ENCODE assay signal across 21 mouse cellular contexts in genomic region chr5:146598215-146599119, GRCm38 (mm10). TPM values are rescaled to one million over a fixed set of nuclear protein-coding genes. Genes with fewer than 3 reads are reported as not detected.
A peak's percentile ranks its signal among the peaks of the same experiment; 100 is the strongest.
DNase-seq lines count a peak whose midpoint lies in the region; ATAC-seq and TF ChIP-seq lines count a peak whose summit lies in the region.
"Had no signal": no experiment of that assay in that cellular context is flagged by ENCODE, and none has a peak within 500 bp of the region (broad histone marks: within the 10 kb centered on the region; RNA-seq: fewer than 3 reads in every experiment).

No protein-coding gene starts in this region.

- DNase-seq in hindbrain, postnatal 0 days (ENCODE audit: low spot score) = peak; percentile 34
- DNase-seq in hindbrain, embryonic 10.5 days (ENCODE audit: low spot score) = no peak
- DNase-seq in brain, adult 2 months (ENCODE audit: low read depth, low spot score) = peak; percentile 72
- DNase-seq in midbrain, postnatal 0 days (ENCODE audit: low spot score) = peak; percentile 50
- no peak for DNase-seq in adrenal gland, adult 18-20 months (ENCODE audit: low spot score in 2 of 2)
- DNase-seq in cerebellum, adult 8-10 months = no peak
- DNase-seq: adrenal gland, postnatal 10 days; cerebellum, postnatal 14 days; gastrocnemius, postnatal 14 days; kidney, adult 2 months; kidney, postnatal 4 days had no signal

- H3K4me1 ChIP-seq in hindbrain, postnatal 0 days (ENCODE audit: insufficient read depth, low read length) = no peaks in the 10 kb centered on the region
- no peaks in the 10 kb centered on the region for H3K4me1 ChIP-seq in hindbrain, embryonic 10.5 days (replicated peaks)
- H3K4me1 ChIP-seq in forebrain, embryonic 16.5 days (replicated peaks; ENCODE audit: control insufficient read depth, insufficient read depth, low read length) = no peaks in the 10 kb centered on the region
- H3K4me1 ChIP-seq in midbrain, postnatal 0 days (ENCODE audit: insufficient read depth, low read length) = no peaks in the 10 kb centered on the region
- H3K4me1 ChIP-seq: limb, embryonic 15.5 days had no signal

- no peak overlapping the region for H3K4me2 ChIP-seq in hindbrain, postnatal 0 days (ENCODE audit: low read depth, low read length)
- H3K4me2 ChIP-seq in forebrain, embryonic 16.5 days (ENCODE audit: low read length) = no peak overlapping the region
- no peak overlapping the region for H3K4me2 ChIP-seq in midbrain, postnatal 0 days (ENCODE audit: low read depth, low read length, poor library complexity, severe bottlenecking)
- H3K4me2 ChIP-seq: limb, embryonic 15.5 days had no signal

- no peaks in the 10 kb centered on the region for H3K27me3 ChIP-seq in hindbrain, postnatal 0 days (ENCODE audit: insufficient read depth, low read length)
- peaks cover 54% of the 10 kb centered on the region for H3K27me3 ChIP-seq in hindbrain, embryonic 10.5 days (ENCODE audit: insufficient read depth, poor library complexity, severe bottlenecking)
- no peaks in the 10 kb centered on the region for H3K27me3 ChIP-seq in forebrain, embryonic 16.5 days (replicated peaks; ENCODE audit: control insufficient read depth, insufficient read depth, low read length)
- no peaks in the 10 kb centered on the region for H3K27me3 ChIP-seq in midbrain, postnatal 0 days (ENCODE audit: insufficient read depth, low read length)
- H3K27me3 ChIP-seq: limb, embryonic 15.5 days had no signal

- 72% methylated on average over 27 of the region's 27 CpGs for WGBS in hindbrain, postnatal 0 days
- WGBS in hindbrain, embryonic 10.5 days = 89% methylated on average over 27 of the region's 27 CpGs
- 64% methylated on average over 27 of the region's 27 CpGs for whole genome bisulfite sequencing in forebrain, embryonic 16.5 days
- 63% methylated on average over 27 of the region's 27 CpGs for WGBS in midbrain, postnatal 0 days

- no peak overlapping the region for H3K9ac ChIP-seq in hindbrain, postnatal 0 days (replicated peaks; ENCODE audit: low read length)
- H3K9ac ChIP-seq in forebrain, embryonic 16.5 days (replicated peaks; ENCODE audit: low read depth, low read length) = no peak overlapping the region
- no peak overlapping the region for H3K9ac ChIP-seq in midbrain, postnatal 0 days (replicated peaks; ENCODE audit: low read length, poor library complexity, severe bottlenecking)
- H3K9ac ChIP-seq: limb, embryonic 15.5 days had no signal

- 0 out of 2 replicates have a peak, but pooled peaks have one; percentile 32 for ATAC-seq in hindbrain, postnatal 0 days
- peak; percentile 78 for ATAC-seq in forebrain, embryonic 16.5 days
- peak; percentile 58; the same call in 1 of the 2 replicates for ATAC-seq in midbrain, postnatal 0 days (ENCODE audit: low FRiP score)

- H3K9me3 ChIP-seq in hindbrain, postnatal 0 days (ENCODE audit: low read length) = no peaks in the 10 kb centered on the region
- peaks cover 12% of the 10 kb centered on the region for H3K9me3 ChIP-seq in hindbrain, embryonic 10.5 days
- H3K9me3 ChIP-seq in forebrain, embryonic 16.5 days (ENCODE audit: control insufficient read depth, low read length) = 0 out of 2 replicates have a peak, but pooled peaks cover 3% of the 10 kb centered on the region
- 0 out of 2 replicates have a peak, but pooled peaks cover 4% of the 10 kb centered on the region for H3K9me3 ChIP-seq in midbrain, postnatal 0 days (ENCODE audit: low read length)
- H3K9me3 ChIP-seq: limb, embryonic 15.5 days had no signal

- H3K4me3 ChIP-seq in hindbrain, postnatal 0 days (ENCODE audit: low read length) = no peak overlapping the region
- H3K4me3 ChIP-seq in hindbrain, embryonic 10.5 days = no peak overlapping the region
- no peak overlapping the region for H3K4me3 ChIP-seq in forebrain, embryonic 16.5 days (replicated peaks; ENCODE audit: low read length)
- H3K4me3 ChIP-seq in midbrain, postnatal 0 days (ENCODE audit: low read depth, low read length) = no peak overlapping the region
- H3K4me3 ChIP-seq: erythroblast, embryonic 14.5 days; limb, embryonic 15.5 days had no signal

- no peaks in the 10 kb centered on the region for H3K36me3 ChIP-seq in hindbrain, postnatal 0 days (ENCODE audit: insufficient read depth, low read length)
- H3K36me3 ChIP-seq in hindbrain, embryonic 10.5 days = no peaks in the 10 kb centered on the region
- H3K36me3 ChIP-seq in forebrain, embryonic 16.5 days (ENCODE audit: control insufficient read depth, insufficient read depth) = no peaks in the 10 kb centered on the region
- no peaks in the 10 kb centered on the region for H3K36me3 ChIP-seq in midbrain, postnatal 0 days (ENCODE audit: insufficient read depth, low read length)
- H3K36me3 ChIP-seq: limb, embryonic 15.5 days had no signal

- TF ChIP-seq CTCF in hindbrain, postnatal 0 days (IDR thresholded peaks at IDR 0.05; ENCODE audit: low read depth) = no peak
- TF ChIP-seq CTCF in midbrain, postnatal 0 days (IDR thresholded peaks at IDR 0.05) = no peak

- no peak overlapping the region for H3K27ac ChIP-seq in hindbrain, postnatal 0 days
- H3K27ac ChIP-seq in hindbrain, embryonic 10.5 days = no peak overlapping the region
- H3K27ac ChIP-seq in forebrain, embryonic 16.5 days (ENCODE audit: low read length) = peak overlapping the region; percentile 20; the same call in 1 of the 2 replicates
- peak overlapping the region; percentile 26; the same call in 1 of the 2 replicates for H3K27ac ChIP-seq in midbrain, postnatal 0 days (ENCODE audit: low read depth, low read length)
- H3K27ac ChIP-seq: limb, embryonic 15.5 days had no signal

RNA-seq across cellular contexts. Expression of gene Gpr12, which starts 13.4 kb away (rescaled TPM):
- total RNA-seq in hindbrain, postnatal 0 days (2014; rRNA removed) = 37.2 and 38.6 TPM in 2 replicates
- polyA plus RNA-seq in hindbrain, postnatal 0 days (2015; fragmentation: Nextera tagmentation; extraction: Ambion mirVana) = 14.6 and 18.9 TPM in 2 replicates
- 0.11 TPM in 1 of 2 replicates, not detected in the other for polyA plus RNA-seq in hindbrain, embryonic 10.5 days (2016; fragmentation: Nextera tagmentation; extraction: Ambion mirVana)
- 37.0 and 42.5 TPM in 2 replicates for polyA plus RNA-seq in forebrain, embryonic 16.5 days (2015; fragmentation: Nextera tagmentation; extraction: Ambion mirVana)
- total RNA-seq in midbrain, postnatal 0 days (2014; rRNA removed) = 43.4 and 48.0 TPM in 2 replicates
- polyA plus RNA-seq in midbrain, postnatal 0 days (2015; fragmentation: Nextera tagmentation; extraction: Ambion mirVana) = 33.9 and 34.2 TPM in 2 replicates
- under 1 TPM in 1 of 2 experiments, not detected in 1; 0.43 TPM for total RNA-seq in adrenal gland, adult 18-20 months (2021)
- total RNA-seq: gastrocnemius, postnatal 14 days; heart, adult 8-10 months; megakaryocyte progenitor cell, adult 5-6 weeks; MEL had no signal
- polyA plus RNA-seq: erythroblast, embryonic 14.5 days; heart, postnatal 0 days; lung, embryonic 16.5 days; urinary bladder, adult 2 months had no signal

RNA-seq across cellular contexts. Expression of gene Gm3415, which starts 42.5 kb away (rescaled TPM):
- total RNA-seq in hindbrain, postnatal 0 days (2014; rRNA removed) = not detected in 2 replicates
- polyA plus RNA-seq in hindbrain, postnatal 0 days (2015; fragmentation: Nextera tagmentation; extraction: Ambion mirVana) = not detected in 2 replicates
- not detected in 2 replicates for polyA plus RNA-seq in hindbrain, embryonic 10.5 days (2016; fragmentation: Nextera tagmentation; extraction: Ambion mirVana)
- not detected in 2 replicates for polyA plus RNA-seq in forebrain, embryonic 16.5 days (2015; fragmentation: Nextera tagmentation; extraction: Ambion mirVana)
- total RNA-seq in midbrain, postnatal 0 days (2014; rRNA removed) = not detected in 2 replicates
- polyA plus RNA-seq in midbrain, postnatal 0 days (2015; fragmentation: Nextera tagmentation; extraction: Ambion mirVana) = not detected in 2 replicates
- not detected for total RNA-seq in adrenal gland, adult 18-20 months (2021)
- total RNA-seq: adrenal gland, postnatal 10 days; gastrocnemius, postnatal 14 days; heart, adult 8-10 months; layer of hippocampus, postnatal 25 days; megakaryocyte progenitor cell, adult 5-6 weeks; MEL had no signal
- polyA plus RNA-seq: erythroblast, embryonic 14.5 days; heart, postnatal 0 days; kidney, adult 2 months; limb, embryonic 15.5 days; lung, embryonic 16.5 days; urinary bladder, adult 2 months had no signal

Comparison
In these comparisons a context has a peak if more than half of its experiments do, and no peak if none do; other contexts are left out.
1. DNase-seq: peak in hindbrain, postnatal 0 days (single experiment), brain, adult 2 months (single experiment) and midbrain, postnatal 0 days (single experiment); none in hindbrain, embryonic 10.5 days (single experiment), adrenal gland, adult 18-20 months (0 of 2) and cerebellum, adult 8-10 months (single experiment).
2. RNA of gene Gpr12, which starts 13.4 kb away (polyA plus RNA-seq): 37.0 to 42.5 TPM in forebrain, embryonic 16.5 days, 33.9 to 34.2 TPM in midbrain, postnatal 0 days and 14.6 to 18.9 TPM in hindbrain, postnatal 0 days; 0.11 TPM in hindbrain, embryonic 10.5 days; every median in the first group is over 10 times any median in the second.
3. H3K27ac ChIP-seq: peak in forebrain, embryonic 16.5 days (single experiment) and midbrain, postnatal 0 days (single experiment); none in hindbrain, postnatal 0 days (single experiment) and hindbrain, embryonic 10.5 days (single experiment).
4. Peak in every context shown above with its lines, with median percentiles within 50 percentile points of each other: ATAC-seq.